Mouse (Mus musculus): Measurements from ENCODE around the gene Ttn. TPM values are rescaled to one million over a fixed set of nuclear protein-coding genes. Genes with fewer than 3 reads are reported as not detected.

The Ttn gene
- polyA plus RNA-seq, 1 experiment, result under 0.01 TPM

GRCm38 (mm10) chr2:76784171-76784570, 198.2 kb downstream of the Ttn start:
- no peaks in the 10 kb centered on the region for H3K4me1 ChIP-seq (ENCODE audit: control insufficient read depth)
- H3K9me3 ChIP-seq (ENCODE audit: control insufficient read depth, low read length), result peaks cover 45% of the 10 kb centered on the region
- H3K36me3 ChIP-seq (ENCODE audit: control insufficient read depth), result no peaks in the 10 kb centered on the region
- TF ChIP-seq TAL1 (IDR thresholded peaks at IDR 0.05; ENCODE audit: low read length) (no peak), GATA1 (IDR thresholded peaks at IDR 0.05; ENCODE audit: low read length) (no peak)
- no peaks in the 10 kb centered on the region for H3K27me3 ChIP-seq (ENCODE audit: control insufficient read depth)
- H3K4me3 ChIP-seq (replicated peaks), result no peak overlapping the region

- peaks cover 31% of the 10 kb centered on the region for H3K9me3 ChIP-seq (ENCODE audit: control insufficient read depth, low read length)
- H3K4me3 ChIP-seq (replicated peaks), result no peak overlapping the region
- no peaks in the 10 kb centered on the region for H3K36me3 ChIP-seq (ENCODE audit: control insufficient read depth)
- TF ChIP-seq TAL1 (IDR thresholded peaks at IDR 0.05; ENCODE audit: low read length) (no peak), GATA1 (IDR thresholded peaks at IDR 0.05; ENCODE audit: low read length) (no peak)
- H3K4me1 ChIP-seq (ENCODE audit: control insufficient read depth), result no peaks in the 10 kb centered on the region
- H3K27me3 ChIP-seq (ENCODE audit: control insufficient read depth), result no peaks in the 10 kb centered on the region
Observed at GRCm38 (mm10) chr2:76780792-76781191, 201.6 kb downstream of the Ttn start.

DNA sequence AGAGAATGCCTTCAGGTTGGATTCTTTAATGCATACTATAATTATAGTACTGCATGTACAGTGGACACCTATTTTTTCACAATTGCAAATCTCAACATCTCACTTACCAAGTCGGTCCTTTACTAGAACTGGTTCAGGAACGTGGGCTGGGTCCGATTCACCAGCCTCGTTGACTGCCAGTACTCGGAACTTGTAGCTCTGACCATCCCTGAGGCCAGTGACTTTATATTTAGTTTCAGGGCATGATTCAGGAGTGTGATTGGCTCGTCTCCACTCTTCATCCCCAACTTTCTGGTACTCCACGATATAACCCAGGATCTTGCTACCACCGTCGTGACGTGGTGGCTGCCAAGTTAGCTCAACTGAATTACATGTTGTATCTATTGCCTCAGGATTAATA, 212.5 kb downstream of the Ttn start:
- no peaks in the 10 kb centered on the region for H3K4me1 ChIP-seq (ENCODE audit: control insufficient read depth)
- no peaks in the 10 kb centered on the region for H3K27me3 ChIP-seq (ENCODE audit: control insufficient read depth)
- TF ChIP-seq TAL1 (IDR thresholded peaks at IDR 0.05; ENCODE audit: low read length) (no peak), GATA1 (IDR thresholded peaks at IDR 0.05; ENCODE audit: low read length) (no peak)
- no peak overlapping the region for H3K4me3 ChIP-seq (replicated peaks)
- no peaks in the 10 kb centered on the region for H3K36me3 ChIP-seq (ENCODE audit: control insufficient read depth)
- H3K9me3 ChIP-seq (ENCODE audit: control insufficient read depth, low read length), result peaks cover 49% of the 10 kb centered on the region

- TF ChIP-seq TAL1 (IDR thresholded peaks at IDR 0.05; ENCODE audit: low read length), result no peak
- TF ChIP-seq GATA1 (IDR thresholded peaks at IDR 0.05; ENCODE audit: low read length), result no peak
- H3K9me3 ChIP-seq (ENCODE audit: control insufficient read depth, low read length), result peaks cover 58% of the 10 kb centered on the region
- no peak overlapping the region for H3K4me3 ChIP-seq (replicated peaks)
- no peaks in the 10 kb centered on the region for H3K36me3 ChIP-seq (ENCODE audit: control insufficient read depth)
- no peaks in the 10 kb centered on the region for H3K4me1 ChIP-seq (ENCODE audit: control insufficient read depth)
- H3K27me3 ChIP-seq (ENCODE audit: control insufficient read depth), result no peaks in the 10 kb centered on the region
Observed at GRCm38 (mm10) chr2:76767231-76767630, 215.1 kb downstream of the Ttn start.

- H3K4me3 ChIP-seq (replicated peaks), result no peak overlapping the region
- H3K4me1 ChIP-seq (ENCODE audit: control insufficient read depth), result no peaks in the 10 kb centered on the region
- H3K36me3 ChIP-seq (ENCODE audit: control insufficient read depth), result no peaks in the 10 kb centered on the region
- no peak for TF ChIP-seq GATA1 (IDR thresholded peaks at IDR 0.05; ENCODE audit: low read length)
- no peak for TF ChIP-seq TAL1 (IDR thresholded peaks at IDR 0.05; ENCODE audit: low read length)
- H3K27me3 ChIP-seq (ENCODE audit: control insufficient read depth), result no peaks in the 10 kb centered on the region
- H3K9me3 ChIP-seq (ENCODE audit: control insufficient read depth, low read length), result peaks cover 64% of the 10 kb centered on the region
Observed at GRCm38 (mm10) chr2:76764526-76764925, 217.8 kb downstream of the Ttn start.

DNA sequence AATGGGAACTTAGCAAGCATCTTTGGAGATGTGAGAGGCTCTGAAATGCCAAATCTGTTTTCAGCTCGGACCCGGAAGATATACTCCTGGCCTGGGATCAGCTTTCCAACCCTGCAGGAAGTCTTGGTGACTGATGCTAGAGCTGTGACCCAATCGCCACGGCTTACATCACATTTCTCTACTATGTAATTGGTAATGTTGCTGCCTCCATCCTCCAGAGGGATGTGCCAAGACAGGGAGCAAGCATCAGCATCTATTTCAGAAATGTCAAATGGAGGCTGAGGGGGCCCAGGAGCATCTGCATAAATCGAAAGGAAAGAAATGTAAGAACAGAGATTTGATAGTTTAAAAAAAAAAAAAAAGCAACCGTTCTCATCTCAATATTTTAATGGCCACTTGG, 220.2 kb downstream of the Ttn start:
- TF ChIP-seq GATA1 (IDR thresholded peaks at IDR 0.05; ENCODE audit: low read length) (no peak), TAL1 (IDR thresholded peaks at IDR 0.05; ENCODE audit: low read length) (no peak)
- Histone ChIP-seq H3K4me1 (ENCODE audit: control insufficient read depth) (no peaks in the 10 kb centered on the region), H3K36me3 (ENCODE audit: control insufficient read depth) (no peaks in the 10 kb centered on the region), H3K9me3 (ENCODE audit: control insufficient read depth, low read length) (peaks cover 62% of the 10 kb centered on the region), H3K4me3 (replicated peaks) (no peak overlapping the region), H3K27me3 (ENCODE audit: control insufficient read depth) (no peaks in the 10 kb centered on the region)

- TF ChIP-seq TAL1 (IDR thresholded peaks at IDR 0.05; ENCODE audit: low read length) (no peak), GATA1 (IDR thresholded peaks at IDR 0.05; ENCODE audit: low read length) (no peak)
- H3K9me3 ChIP-seq (ENCODE audit: control insufficient read depth, low read length), result peaks cover 72% of the 10 kb centered on the region
- H3K4me3 ChIP-seq (replicated peaks), result no peak overlapping the region
Observed at GRCm38 (mm10) chr2:76756461-76756860, 225.9 kb downstream of the Ttn start.

GRCm38 (mm10) chr2:76751993-76752392, 230.4 kb downstream of the Ttn start:
- Histone ChIP-seq H3K9me3 (ENCODE audit: control insufficient read depth, low read length) (peaks cover 88% of the 10 kb centered on the region), H3K4me3 (replicated peaks) (no peak overlapping the region), H3K4me1 (ENCODE audit: control insufficient read depth) (no peaks in the 10 kb centered on the region), H3K36me3 (ENCODE audit: control insufficient read depth) (no peaks in the 10 kb centered on the region), H3K27me3 (ENCODE audit: control insufficient read depth) (no peaks in the 10 kb centered on the region)
- TF ChIP-seq TAL1 (IDR thresholded peaks at IDR 0.05; ENCODE audit: low read length), result no peak
- no peak for TF ChIP-seq GATA1 (IDR thresholded peaks at IDR 0.05; ENCODE audit: low read length)

More at GRCm38 (mm10) chr2:76756461-76756860, 225.9 kb downstream of the Ttn start:
- Histone ChIP-seq H3K36me3 (ENCODE audit: control insufficient read depth) (no peaks in the 10 kb centered on the region), H3K27me3 (ENCODE audit: control insufficient read depth) (no peaks in the 10 kb centered on the region), H3K4me1 (ENCODE audit: control insufficient read depth) (no peaks in the 10 kb centered on the region)

- Histone ChIP-seq H3K36me3 (ENCODE audit: control insufficient read depth) (no peaks in the 10 kb centered on the region), H3K4me3 (replicated peaks) (no peak overlapping the region), H3K9me3 (ENCODE audit: control insufficient read depth, low read length) (peaks cover 98% of the 10 kb centered on the region), H3K27me3 (ENCODE audit: control insufficient read depth) (no peaks in the 10 kb centered on the region), H3K4me1 (ENCODE audit: control insufficient read depth) (no peaks in the 10 kb centered on the region)
- TF ChIP-seq GATA1 (IDR thresholded peaks at IDR 0.05; ENCODE audit: low read length) (no peak), TAL1 (IDR thresholded peaks at IDR 0.05; ENCODE audit: low read length) (no peak)
Observed at GRCm38 (mm10) chr2:76749341-76750110, 232.8 kb downstream of the Ttn start.
